Mouse (Mus musculus): Measurements from ENCODE around the gene Gm10337.

DNA sequence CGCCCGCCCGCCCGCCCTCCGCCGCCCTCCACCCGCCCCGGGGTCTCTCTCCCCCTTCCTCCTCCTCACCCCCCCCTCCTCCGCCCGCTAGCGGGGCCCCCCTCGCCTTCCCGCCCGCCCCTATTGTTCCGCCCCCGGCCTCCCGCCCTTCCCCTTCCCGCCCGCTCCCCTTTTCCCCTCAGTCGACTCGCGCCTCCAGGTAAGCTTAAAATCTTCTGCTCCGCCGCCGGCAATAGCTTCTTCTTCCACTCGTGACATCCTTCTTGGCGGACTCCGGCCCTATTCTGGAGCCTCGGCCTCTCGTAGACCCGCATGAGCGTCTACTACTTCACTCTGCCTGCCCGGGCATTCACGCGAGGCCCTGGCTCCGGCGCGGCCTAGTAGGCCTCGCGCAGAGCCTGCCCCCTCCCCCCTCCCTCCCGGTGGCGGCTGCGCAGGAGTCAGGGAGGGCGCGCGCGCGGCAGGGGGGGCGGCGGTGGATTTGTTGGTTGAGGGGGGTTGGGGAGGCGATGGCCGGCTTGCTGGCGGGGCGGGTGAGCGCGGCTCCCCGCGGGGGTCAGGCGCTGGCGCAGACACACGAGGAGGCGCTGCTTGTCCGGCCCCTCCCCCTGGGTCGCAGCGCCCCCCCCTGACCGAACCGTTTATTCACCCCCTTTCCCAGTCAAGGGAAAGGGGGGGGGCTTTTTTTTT, 32.8 kb upstream of the Gm10337 start:
- no peak for TF ChIP-seq EP300 (IDR thresholded peaks at IDR 0.05; ENCODE audit: low read depth)
- TF ChIP-seq CTCF (IDR thresholded peaks at IDR 0.05; ENCODE audit: low read depth): peak; percentile 38; the same call in 1 of the 2 replicates
